Mouse (Mus musculus): ENCODE results near the gene Ift22. TPM values are rescaled to one million over a fixed set of nuclear protein-coding genes. Genes with fewer than 3 reads are reported as not detected.

Ift22 gene
- polyA plus RNA-seq, 1 experiment, result 21.6 TPM

DNA sequence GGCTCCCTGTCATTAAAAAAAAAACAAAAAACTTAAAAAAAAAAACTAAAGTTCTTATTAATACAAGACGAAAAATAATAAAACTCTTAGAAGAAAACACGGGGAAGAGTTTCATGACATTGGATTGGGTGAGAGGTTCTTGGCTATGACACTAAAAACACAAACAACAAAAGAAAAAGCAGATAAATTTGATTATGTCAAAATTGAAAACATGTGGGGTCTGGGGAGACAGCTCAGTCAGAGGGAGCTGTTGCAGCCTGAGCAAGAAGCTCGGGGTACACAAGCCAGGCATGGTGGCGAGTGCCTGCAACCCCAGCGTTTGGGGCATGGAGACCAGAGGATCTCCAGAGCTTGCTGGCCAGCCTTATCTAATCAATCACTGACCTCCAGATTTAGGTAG lies 40.2 kb upstream of the Ift22 start:
- no peaks in the 10 kb centered on the region for H3K79me3 ChIP-seq (ENCODE audit: low read depth)
- H3K79me2 ChIP-seq (ENCODE audit: control insufficient read depth, insufficient read depth), result no peaks in the 10 kb centered on the region
- no peak overlapping the region for H3ac ChIP-seq (ENCODE audit: control insufficient read depth, insufficient read length, low read depth)
- TF ChIP-seq MYOD1 (IDR thresholded peaks at IDR 0.05; ENCODE audit: control insufficient read depth, insufficient read length, low read depth), result no peak
- no peaks in the 10 kb centered on the region for H3K27me3 ChIP-seq (ENCODE audit: control insufficient read depth, insufficient read depth, insufficient read length)
- no peak overlapping the region for H3K4me3 ChIP-seq (ENCODE audit: insufficient read depth, poor library complexity, severe bottlenecking)
- H3K36me3 ChIP-seq (ENCODE audit: control insufficient read depth, insufficient read depth), result no peaks in the 10 kb centered on the region

GRCm38 (mm10) chr5:136869451-136870114 lies 38.4 kb upstream of the Ift22 start:
- Histone ChIP-seq H3K79me3 (ENCODE audit: low read depth) (no peaks in the 10 kb centered on the region), H3K4me3 (ENCODE audit: insufficient read depth, poor library complexity, severe bottlenecking) (no peak overlapping the region), H3ac (ENCODE audit: control insufficient read depth, insufficient read length, low read depth) (no peak overlapping the region), H3K27me3 (ENCODE audit: control insufficient read depth, insufficient read depth, insufficient read length) (no peaks in the 10 kb centered on the region), H3K79me2 (ENCODE audit: control insufficient read depth, insufficient read depth) (no peaks in the 10 kb centered on the region), H3K36me3 (ENCODE audit: control insufficient read depth, insufficient read depth) (no peaks in the 10 kb centered on the region)
- TF ChIP-seq MAX (IDR thresholded peaks at IDR 0.05) (no peak), CTCF (IDR thresholded peaks at IDR 0.05; ENCODE audit: control insufficient read depth, insufficient read depth, insufficient read length) (no peak), CEBPB (IDR thresholded peaks at IDR 0.05; ENCODE audit: low read depth) (no peak), FOSL1 (IDR thresholded peaks at IDR 0.05; ENCODE audit: insufficient read depth, low read length, poor library complexity, severe bottlenecking) (no peak), MYOD1 (IDR thresholded peaks at IDR 0.05; ENCODE audit: control insufficient read depth, insufficient read length, low read depth) (peak; percentile 75), MYOG (IDR thresholded peaks at IDR 0.05; ENCODE audit: control insufficient read depth, extremely low read depth, insufficient read length) (no peak)

DNA sequence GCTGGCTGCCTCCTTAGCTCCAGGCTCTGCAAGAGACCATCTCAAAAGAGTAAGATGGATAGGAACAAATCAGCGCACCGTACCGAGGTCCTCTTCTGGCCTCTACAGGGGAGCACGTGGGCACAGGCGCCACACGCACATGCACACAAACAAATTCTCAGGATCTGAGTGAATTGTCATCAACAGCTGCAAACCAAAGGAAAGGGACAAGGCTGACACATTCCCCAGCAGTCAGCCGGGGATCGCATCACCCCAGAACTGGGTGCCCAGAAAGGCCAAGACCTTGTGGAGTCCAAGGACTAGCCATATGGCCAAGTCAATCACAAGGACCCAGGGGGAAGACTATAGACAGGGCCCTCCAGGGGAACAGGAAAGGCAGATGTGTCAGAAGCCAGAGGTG lies 35.5 kb upstream of the Ift22 start:
- Histone ChIP-seq H3K27me3 (ENCODE audit: control insufficient read depth, insufficient read depth, insufficient read length) (no peaks in the 10 kb centered on the region), H3ac (ENCODE audit: control insufficient read depth, insufficient read length, low read depth) (no peak overlapping the region), H3K79me3 (ENCODE audit: low read depth) (no peaks in the 10 kb centered on the region), H3K4me3 (ENCODE audit: insufficient read depth, poor library complexity, severe bottlenecking) (no peak overlapping the region), H3K79me2 (ENCODE audit: control insufficient read depth, insufficient read depth) (no peaks in the 10 kb centered on the region), H3K36me3 (ENCODE audit: control insufficient read depth, insufficient read depth) (no peaks in the 10 kb centered on the region)
- TF ChIP-seq MYOD1 (IDR thresholded peaks at IDR 0.05; ENCODE audit: control insufficient read depth, insufficient read length, low read depth) (peak; percentile 85), MYOG (IDR thresholded peaks at IDR 0.05; ENCODE audit: control insufficient read depth, extremely low read depth, insufficient read length) (no peak), USF1 (IDR thresholded peaks at IDR 0.05; ENCODE audit: low read depth) (peak; percentile 67)

DNA sequence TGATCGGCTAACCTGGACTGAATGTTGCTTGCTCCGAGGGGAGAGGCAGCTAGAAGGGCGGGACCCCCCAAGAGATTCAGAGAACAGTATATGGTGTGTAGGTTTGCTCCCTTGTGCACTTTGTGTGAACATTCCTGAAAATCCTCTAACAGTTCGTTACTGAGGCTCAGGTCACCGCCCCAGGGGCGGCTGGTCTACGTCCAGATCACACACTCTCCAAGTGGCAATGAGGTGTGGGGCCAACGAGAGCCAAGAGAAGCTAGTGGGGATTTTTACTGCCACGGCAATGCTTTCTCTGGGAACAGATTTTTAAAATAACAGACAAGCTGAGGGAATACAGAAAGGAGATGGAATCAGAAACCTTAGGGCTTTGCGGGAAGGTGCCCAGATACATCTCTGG lies 33.7 kb upstream of the Ift22 start:
- H3K79me2 ChIP-seq (ENCODE audit: control insufficient read depth, insufficient read depth), result no peaks in the 10 kb centered on the region
- no peaks in the 10 kb centered on the region for H3K79me3 ChIP-seq (ENCODE audit: low read depth)
- H3K4me3 ChIP-seq (ENCODE audit: insufficient read depth, poor library complexity, severe bottlenecking), result no peak overlapping the region
- no peak overlapping the region for H3ac ChIP-seq (ENCODE audit: control insufficient read depth, insufficient read length, low read depth)
- H3K27me3 ChIP-seq (ENCODE audit: control insufficient read depth, insufficient read depth, insufficient read length), result no peaks in the 10 kb centered on the region
- no peaks in the 10 kb centered on the region for H3K36me3 ChIP-seq (ENCODE audit: control insufficient read depth, insufficient read depth)
- no peak for TF ChIP-seq MYOG (IDR thresholded peaks at IDR 0.05; ENCODE audit: control insufficient read depth, extremely low read depth, insufficient read length)
- no peak for TF ChIP-seq MAX (IDR thresholded peaks at IDR 0.05)
- no peak for TF ChIP-seq CTCF (IDR thresholded peaks at IDR 0.05; ENCODE audit: control insufficient read depth, insufficient read depth, insufficient read length)
- TF ChIP-seq USF1 (IDR thresholded peaks at IDR 0.05; ENCODE audit: low read depth), result no peak
- no peak for TF ChIP-seq CEBPB (IDR thresholded peaks at IDR 0.05; ENCODE audit: low read depth)
- TF ChIP-seq MYOD1 (IDR thresholded peaks at IDR 0.05; ENCODE audit: control insufficient read depth, insufficient read length, low read depth), result no peak
- no peak for TF ChIP-seq FOSL1 (IDR thresholded peaks at IDR 0.05; ENCODE audit: insufficient read depth, low read length, poor library complexity, severe bottlenecking)

GRCm38 (mm10) chr5:136880101-136880500 lies 27.8 kb upstream of the Ift22 start:
- Histone ChIP-seq H3K27me3 (ENCODE audit: control insufficient read depth, insufficient read depth, insufficient read length) (peaks cover 32% of the 10 kb centered on the region), H3ac (ENCODE audit: control insufficient read depth, insufficient read length, low read depth) (no peak overlapping the region), H3K4me3 (ENCODE audit: insufficient read depth, poor library complexity, severe bottlenecking) (no peak overlapping the region), H3K36me3 (ENCODE audit: control insufficient read depth, insufficient read depth) (no peaks in the 10 kb centered on the region), H3K79me2 (ENCODE audit: control insufficient read depth, insufficient read depth) (no peaks in the 10 kb centered on the region), H3K79me3 (ENCODE audit: low read depth) (no peaks in the 10 kb centered on the region)
- TF ChIP-seq MYOG (IDR thresholded peaks at IDR 0.05; ENCODE audit: control insufficient read depth, extremely low read depth, insufficient read length) (no peak), MAX (IDR thresholded peaks at IDR 0.05) (no peak), CTCF (IDR thresholded peaks at IDR 0.05; ENCODE audit: control insufficient read depth, insufficient read depth, insufficient read length) (no peak), USF1 (IDR thresholded peaks at IDR 0.05; ENCODE audit: low read depth) (no peak), FOSL1 (IDR thresholded peaks at IDR 0.05; ENCODE audit: insufficient read depth, low read length, poor library complexity, severe bottlenecking) (no peak), CEBPB (IDR thresholded peaks at IDR 0.05; ENCODE audit: low read depth) (no peak), MYOD1 (IDR thresholded peaks at IDR 0.05; ENCODE audit: control insufficient read depth, insufficient read length, low read depth) (no peak)

GRCm38 (mm10) chr5:136881380-136882009 lies 26.5 kb upstream of the Ift22 start:
- no peaks in the 10 kb centered on the region for H3K36me3 ChIP-seq (ENCODE audit: control insufficient read depth, insufficient read depth)
- H3ac ChIP-seq (ENCODE audit: control insufficient read depth, insufficient read length, low read depth), result no peak overlapping the region
- H3K79me3 ChIP-seq (ENCODE audit: low read depth), result no peaks in the 10 kb centered on the region
- no peaks in the 10 kb centered on the region for H3K79me2 ChIP-seq (ENCODE audit: control insufficient read depth, insufficient read depth)
- TF ChIP-seq CEBPB (IDR thresholded peaks at IDR 0.05; ENCODE audit: low read depth) (no peak), CTCF (IDR thresholded peaks at IDR 0.05; ENCODE audit: control insufficient read depth, insufficient read depth, insufficient read length) (peak; percentile 81)
- H3K4me3 ChIP-seq (ENCODE audit: insufficient read depth, poor library complexity, severe bottlenecking), result no peak overlapping the region
- peaks cover 32% of the 10 kb centered on the region for H3K27me3 ChIP-seq (ENCODE audit: control insufficient read depth, insufficient read depth, insufficient read length)

Measured in C2C12 (cell line).